Mouse (Mus musculus): ENCODE measurements around the gene Tmem38b. TPM values are rescaled to one million over a fixed set of nuclear protein-coding genes. Genes with fewer than 3 reads are reported as not detected.
A peak's percentile ranks its signal among the peaks of the same experiment; 100 is the strongest.

Tmem38b gene
- total RNA-seq, 2 experiments from 2014 or later, result 2.3 TPM

DNA sequence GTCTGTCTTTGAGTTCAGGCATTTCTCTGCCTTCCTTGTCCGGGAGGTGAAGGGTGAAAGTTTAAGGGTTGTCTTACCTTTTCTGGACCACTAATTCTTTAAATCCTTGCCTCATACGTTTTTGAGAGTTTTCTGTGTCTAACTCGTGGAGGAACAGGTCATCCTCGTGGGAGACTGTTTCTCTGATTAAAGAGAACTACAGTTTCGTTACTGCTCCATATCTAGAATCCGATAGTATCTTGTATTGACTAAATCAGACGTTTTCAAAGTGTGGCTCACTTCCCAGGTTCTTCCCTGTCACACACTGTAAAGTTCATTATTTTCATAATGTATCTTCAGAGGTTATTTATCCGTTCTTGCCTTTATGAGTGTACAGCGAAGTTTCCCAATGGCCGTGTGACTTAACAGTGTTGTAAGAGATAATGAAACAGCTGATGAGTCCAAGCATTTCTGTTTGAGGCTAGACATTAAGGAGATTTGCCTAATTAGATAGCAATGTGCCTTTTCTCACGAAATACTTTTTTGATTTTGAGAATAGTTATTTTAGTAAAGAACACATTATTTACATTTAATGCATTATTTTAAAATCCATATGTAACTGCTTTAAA lies 900 bp downstream of the Tmem38b start:
- ATAC-seq (replicated peaks; ENCODE audit: low FRiP score, low TSS enrichment, poor library complexity, severe bottlenecking), result peak; percentile 25; the same call in 1 of the 2 replicates

DNA sequence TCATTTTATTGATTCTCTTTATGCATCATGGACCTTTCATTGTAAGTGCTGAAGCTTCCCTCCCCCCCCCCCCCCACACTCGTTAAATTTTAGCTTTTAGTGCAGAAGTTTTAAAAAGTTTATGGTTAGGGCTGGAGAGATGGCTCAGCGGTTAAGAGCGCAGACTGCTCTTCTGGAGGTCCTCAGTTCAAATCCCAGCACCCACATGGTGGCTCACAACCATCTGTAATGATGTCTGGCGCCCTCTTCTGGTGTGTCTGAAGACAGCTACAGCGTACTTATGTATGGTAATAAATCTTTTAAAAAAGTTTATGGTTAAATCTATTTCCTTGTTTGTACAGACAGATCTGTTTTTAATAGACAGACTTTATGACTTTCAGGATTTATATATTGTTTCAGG lies 2.0 kb downstream of the Tmem38b start:
- no peak for ATAC-seq (replicated peaks; ENCODE audit: low FRiP score, low TSS enrichment, poor library complexity, severe bottlenecking)

DNA sequence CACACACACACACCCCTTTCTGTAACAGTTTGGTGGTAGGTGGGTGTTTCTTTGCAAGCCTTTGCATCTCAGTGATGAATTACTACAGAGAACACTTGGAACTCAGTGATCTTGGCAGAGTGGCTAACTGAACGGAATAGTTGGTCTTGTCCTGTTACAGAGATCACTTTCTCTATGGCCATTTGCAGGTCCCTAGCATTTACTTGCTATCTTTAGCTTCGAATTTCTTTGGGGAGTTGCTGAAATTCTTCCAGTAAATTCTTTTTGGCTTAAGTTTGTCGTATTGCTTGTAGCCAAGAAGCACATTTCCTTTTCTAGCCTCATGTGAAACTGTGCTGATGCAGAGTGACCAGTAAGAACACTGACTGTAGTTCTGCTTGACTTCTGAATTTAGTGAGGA lies 3.1 kb downstream of the Tmem38b start:
- no peak for ATAC-seq (replicated peaks; ENCODE audit: low FRiP score, low TSS enrichment, poor library complexity, severe bottlenecking)

DNA sequence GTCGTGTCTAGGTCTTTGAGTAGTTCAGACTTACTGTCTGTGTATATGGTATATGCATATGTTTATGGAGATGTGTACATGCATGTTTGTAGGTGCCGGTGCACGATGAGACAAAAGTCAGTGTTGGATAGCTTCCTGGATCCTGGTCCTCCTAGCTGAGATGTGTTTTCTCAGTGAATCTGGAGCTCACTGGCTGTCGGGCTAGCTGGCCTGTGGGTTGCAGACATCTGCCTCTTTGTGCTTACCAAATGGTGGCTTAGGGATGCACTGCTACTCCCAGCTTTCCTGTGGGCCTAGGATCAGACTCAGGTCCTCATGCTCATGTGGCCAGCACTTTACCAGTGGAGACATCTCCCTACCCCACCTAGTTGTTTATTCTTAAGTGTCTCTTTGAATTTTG lies 4.2 kb downstream of the Tmem38b start:
- ATAC-seq (replicated peaks; ENCODE audit: low FRiP score, low TSS enrichment, poor library complexity, severe bottlenecking), result no peak

DNA sequence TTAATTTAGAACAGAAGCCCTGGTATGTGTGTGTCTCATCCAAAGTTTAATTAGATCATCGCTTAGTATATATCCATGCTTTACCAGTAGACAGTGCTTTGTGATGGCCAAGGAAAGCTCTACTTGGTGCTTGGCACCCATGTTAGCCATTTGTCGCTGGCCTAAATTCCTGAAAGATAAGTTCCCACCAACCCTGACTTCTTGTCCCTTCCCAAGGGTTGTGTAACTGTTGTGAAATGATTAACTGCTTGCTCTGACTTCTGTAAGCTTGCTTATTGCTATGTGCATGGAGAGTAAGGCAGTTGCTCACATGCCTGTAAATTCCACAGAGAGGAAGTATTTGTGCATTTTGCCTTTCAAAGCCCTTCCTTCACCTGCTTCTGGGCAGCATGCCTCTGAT lies 4.7 kb downstream of the Tmem38b start:
- no peak for ATAC-seq (replicated peaks; ENCODE audit: low FRiP score, low TSS enrichment, poor library complexity, severe bottlenecking)

DNA sequence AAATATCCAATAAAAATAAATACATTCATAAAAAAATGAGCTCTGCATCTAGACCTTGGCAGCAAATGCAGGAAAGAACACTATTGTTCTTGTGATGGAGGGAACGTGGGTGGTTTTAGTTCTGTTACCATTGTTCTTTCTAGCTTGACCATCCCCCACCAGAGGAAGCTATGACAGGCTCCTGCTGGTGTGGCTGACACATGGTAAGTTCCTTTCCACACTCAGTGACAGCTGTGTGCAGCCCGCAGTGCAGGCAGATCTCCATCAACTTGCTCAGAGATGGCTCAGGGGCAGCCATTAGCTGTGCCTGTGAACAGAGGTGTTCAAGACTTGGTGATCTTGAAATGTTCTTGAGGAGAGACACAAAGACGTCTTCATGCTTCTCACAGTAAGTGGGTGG lies 6.5 kb downstream of the Tmem38b start:
- no peak for ATAC-seq (replicated peaks; ENCODE audit: low FRiP score, low TSS enrichment, poor library complexity, severe bottlenecking)

DNA sequence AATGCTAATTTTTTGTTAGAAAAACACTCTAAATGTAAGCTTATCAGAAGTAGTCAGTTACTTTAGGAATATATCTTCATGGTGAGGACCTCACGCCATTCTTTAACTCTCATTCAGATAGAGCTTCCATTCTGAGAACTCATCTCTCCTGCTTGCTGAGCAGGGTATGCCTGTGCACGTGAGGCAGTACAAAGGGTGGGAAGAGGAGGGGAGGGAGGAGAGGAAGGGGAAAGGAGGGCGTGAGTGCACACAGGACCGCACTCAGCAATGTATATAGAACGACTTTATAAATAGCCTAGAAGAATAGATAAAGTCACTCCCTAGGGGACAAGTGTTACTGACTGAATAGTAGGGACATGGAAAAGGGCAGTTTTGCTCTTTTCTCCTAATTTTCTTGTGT lies 11.1 kb downstream of the Tmem38b start:
- no peak for ATAC-seq (replicated peaks; ENCODE audit: low FRiP score, low TSS enrichment, poor library complexity, severe bottlenecking)

DNA sequence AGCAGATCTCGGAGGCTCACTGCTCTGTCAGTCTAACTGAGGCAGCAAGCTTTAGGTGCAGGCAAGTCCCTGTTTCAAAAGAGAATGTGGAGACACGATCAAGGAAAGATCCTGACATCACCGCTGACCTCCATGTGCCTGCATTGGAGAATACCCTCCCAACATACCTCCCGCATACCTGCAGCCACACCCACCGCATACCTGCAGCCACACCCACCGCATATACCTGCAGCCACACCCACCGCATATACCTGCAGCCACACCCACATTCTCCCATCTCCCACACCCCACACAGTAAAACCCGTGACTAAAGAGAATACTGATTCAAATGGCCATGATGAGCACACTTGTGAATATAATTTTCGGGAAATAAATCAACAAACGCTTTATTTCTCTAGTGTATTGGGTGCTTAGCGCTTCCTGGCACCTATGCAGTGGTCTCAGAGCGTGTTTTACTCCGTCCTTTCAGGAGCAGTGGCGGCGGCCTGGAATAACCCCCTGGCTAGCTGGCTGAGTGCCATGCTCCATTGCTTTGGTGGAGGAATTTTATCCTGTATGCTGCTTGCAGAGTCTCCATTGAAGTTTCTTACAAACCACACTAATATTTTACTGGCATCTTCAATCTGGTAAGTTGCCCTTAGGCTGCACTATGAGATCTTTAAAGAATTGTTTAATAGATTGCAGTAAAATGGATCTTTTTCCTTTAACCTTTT lies 14.5 kb downstream of the Tmem38b start:
- ATAC-seq (replicated peaks; ENCODE audit: low FRiP score, low TSS enrichment, poor library complexity, severe bottlenecking), result no peak

DNA sequence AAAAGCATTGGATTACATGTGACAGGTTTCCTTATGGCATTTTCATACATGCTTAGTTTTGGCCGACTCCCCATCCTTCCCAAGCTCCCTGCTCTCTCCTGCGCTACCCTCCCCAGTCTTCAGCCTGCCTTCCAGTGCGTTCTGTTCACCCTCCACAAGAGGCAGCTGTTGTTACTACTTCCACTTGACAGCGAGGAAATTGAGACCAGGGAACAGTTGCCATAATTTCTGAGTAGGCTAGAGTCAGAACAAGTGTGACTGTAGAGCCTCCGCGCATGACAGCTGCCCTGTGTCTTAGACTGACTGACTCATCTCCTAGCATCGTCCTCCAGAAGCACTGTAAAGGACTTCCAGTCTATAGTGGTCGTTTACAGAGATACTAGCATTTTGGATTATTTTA lies 17.7 kb downstream of the Tmem38b start:
- ATAC-seq (replicated peaks; ENCODE audit: low FRiP score, low TSS enrichment, poor library complexity, severe bottlenecking), result no peak

DNA sequence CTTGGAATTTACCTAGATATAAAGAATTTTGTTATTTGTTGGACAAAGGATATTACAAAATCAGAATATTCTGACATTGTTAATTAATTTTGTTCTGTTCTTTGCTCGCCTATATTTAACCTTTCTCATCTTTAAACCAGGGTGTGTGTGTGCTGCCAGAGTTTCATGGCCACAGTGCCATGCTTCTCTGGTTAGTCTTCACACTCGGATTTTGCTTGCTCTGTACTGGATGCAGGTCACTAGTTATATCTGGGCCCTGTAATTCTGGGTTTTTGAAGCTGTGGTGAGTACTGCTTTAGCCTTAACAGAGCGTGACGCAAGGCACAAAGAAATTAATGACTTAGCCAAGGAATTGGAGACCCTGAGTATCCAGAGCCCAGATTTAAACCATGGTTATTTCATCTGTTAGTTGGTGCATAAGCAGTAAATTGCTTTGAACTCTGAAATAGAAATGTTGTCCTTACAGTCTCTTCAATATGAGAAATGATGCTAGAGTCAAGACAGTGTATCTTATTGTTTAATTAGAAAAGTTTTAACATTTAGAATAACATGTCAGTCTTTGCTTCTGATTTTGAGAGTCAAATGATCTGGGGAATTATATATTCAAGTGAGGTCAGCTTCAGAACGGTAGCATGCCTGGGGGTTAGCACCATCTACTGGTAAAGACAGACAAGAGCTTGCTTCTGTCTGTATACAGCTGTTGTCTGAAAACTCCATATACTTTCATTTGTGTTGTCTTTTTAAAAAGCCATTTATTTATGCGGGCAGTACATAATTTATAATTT lies 19.2 kb downstream of the Tmem38b start:
- peak; percentile 71; the same call in 1 of the 2 replicates for ATAC-seq (replicated peaks; ENCODE audit: low FRiP score, low TSS enrichment, poor library complexity, severe bottlenecking)

DNA sequence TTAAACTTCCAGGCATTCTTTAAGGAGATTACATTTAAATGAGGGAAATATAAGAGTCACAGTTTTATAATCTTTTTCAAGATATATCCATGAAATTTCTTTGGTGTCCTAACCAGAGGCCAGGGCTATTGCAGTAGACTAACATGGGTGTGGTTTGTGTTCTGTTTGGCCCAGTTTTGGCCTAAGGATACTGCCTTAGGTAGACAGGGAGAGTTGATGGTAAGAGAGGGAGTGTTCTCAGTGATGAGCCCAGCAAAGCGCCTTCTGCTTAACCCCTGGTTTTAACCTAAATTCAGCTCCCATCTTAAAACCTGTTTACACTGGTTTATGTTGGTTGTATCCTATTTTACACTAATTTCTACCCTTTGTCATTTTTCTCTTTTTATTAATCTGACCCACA lies 19.8 kb downstream of the Tmem38b start:
- no peak for ATAC-seq (replicated peaks; ENCODE audit: low FRiP score, low TSS enrichment, poor library complexity, severe bottlenecking)

DNA sequence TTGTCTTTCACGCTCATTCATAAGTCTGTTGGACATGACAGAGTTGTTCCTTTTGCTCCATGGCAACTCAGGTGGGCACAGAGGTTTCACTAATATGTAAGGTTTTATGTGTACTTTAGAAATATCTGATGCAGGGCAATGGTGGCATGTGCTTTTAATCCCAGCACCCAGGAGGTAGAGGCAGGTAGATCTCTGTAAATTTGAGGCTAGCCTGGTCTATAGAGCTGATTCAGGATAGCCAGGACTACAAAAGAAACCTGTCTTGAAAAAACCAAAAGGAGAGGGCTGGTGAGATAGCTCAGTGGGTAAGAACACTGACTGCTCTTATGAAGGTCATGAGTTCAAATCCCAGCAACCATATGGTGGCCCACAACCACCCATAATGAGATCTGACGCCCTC lies 20.5 kb downstream of the Tmem38b start:
- no peak for ATAC-seq (replicated peaks; ENCODE audit: low FRiP score, low TSS enrichment, poor library complexity, severe bottlenecking)

DNA sequence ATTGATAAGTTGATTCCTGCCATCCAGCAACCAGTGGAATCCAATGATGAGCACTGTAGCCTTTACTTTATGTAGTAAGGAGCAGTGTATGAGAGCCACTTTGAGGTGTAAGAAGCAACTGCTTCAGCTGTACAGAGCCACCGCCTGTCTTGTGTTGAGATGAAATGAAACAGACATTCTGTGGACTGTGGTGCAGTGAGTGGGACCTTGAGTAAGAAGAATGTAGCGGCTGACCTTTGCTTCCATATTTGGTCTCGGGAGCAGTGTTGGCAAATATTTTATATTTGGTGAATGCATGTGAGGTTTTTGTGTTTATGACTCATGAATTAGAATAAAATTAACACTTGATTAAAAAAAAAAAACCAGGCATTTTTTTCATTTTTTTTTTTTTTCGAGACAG lies 21.7 kb downstream of the Tmem38b start:
- no peak for ATAC-seq (replicated peaks; ENCODE audit: low FRiP score, low TSS enrichment, poor library complexity, severe bottlenecking)

DNA sequence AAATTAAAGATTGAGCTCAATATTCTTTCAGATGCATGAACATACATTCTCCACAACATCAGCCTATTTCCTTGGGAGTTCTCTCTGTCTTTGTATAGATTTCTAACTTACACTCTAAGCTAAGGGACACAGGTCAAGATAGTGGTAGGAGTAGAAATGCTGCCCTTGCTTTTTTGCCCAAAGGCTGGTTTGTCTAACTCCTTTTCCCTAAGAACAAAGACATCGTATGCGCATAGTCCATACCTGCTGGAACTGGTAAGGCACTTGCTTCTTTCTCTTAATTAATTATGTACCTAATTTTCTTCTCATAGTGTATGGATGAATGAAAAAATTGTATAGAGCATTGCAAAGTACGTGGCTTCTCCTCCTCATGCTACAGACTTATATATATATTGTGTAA lies 22.5 kb downstream of the Tmem38b start:
- ATAC-seq (replicated peaks; ENCODE audit: low FRiP score, low TSS enrichment, poor library complexity, severe bottlenecking), result no peak

DNA sequence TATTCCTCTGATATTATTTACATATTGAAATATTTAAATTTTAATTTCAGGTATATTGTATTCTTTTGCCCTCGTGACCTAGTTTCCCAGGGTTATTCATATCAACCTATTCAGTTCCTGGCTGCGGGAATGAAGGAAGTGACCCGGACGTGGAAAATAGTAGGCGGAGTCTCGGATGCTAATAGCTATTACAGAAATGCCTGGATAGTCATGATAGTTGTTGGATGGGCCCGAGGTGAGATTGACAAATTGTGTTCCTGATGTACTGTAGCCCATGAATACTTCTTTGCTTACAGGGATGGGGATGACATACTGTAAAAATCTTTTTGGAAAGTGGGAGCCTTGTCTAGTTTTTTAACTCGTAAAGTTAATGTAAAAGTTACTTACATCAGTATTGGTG lies 23.0 kb downstream of the Tmem38b start:
- no peak for ATAC-seq (replicated peaks; ENCODE audit: low FRiP score, low TSS enrichment, poor library complexity, severe bottlenecking)

DNA sequence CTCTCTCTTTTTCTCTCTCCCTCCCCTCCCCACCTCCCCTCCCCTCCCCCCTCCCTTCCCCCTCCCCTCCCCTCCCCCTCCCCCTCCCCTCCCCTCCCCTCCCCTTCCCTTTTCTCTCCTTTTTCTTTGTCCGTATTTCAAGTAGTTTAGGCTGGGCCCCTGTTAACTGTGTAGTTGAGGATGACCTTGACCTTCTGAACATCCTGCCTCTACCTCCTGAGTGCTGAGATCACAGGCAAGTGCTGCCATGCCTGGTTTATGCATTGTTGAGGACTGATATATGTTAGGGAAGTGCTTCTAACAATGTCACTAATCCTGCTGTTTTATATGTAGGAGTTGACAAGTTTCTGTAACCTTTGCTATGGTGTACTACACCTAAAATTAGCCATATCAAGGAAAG lies 24.0 kb downstream of the Tmem38b start:
- ATAC-seq (replicated peaks; ENCODE audit: low FRiP score, low TSS enrichment, poor library complexity, severe bottlenecking), result no peak

DNA sequence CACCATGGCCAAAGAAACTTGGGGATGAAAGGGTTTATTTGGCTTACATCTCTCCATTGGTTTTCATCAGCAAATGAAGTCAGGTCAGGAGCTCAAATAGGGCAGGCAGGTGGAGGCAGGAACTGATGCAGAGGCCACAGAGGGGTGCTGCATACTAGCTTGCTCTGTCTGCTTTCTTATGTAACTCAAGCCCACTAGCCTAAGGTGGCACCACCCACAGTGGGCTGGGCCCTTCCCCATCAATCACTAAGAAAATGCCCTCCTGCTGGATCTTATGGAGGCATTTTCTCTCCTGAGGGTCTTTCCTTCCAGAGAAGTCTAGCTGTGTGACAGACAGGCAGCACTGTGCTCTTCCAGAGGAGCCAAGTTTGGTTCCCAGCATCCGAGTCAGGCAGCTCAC lies 27.5 kb downstream of the Tmem38b start:
- ATAC-seq (replicated peaks; ENCODE audit: low FRiP score, low TSS enrichment, poor library complexity, severe bottlenecking), result no peak

DNA sequence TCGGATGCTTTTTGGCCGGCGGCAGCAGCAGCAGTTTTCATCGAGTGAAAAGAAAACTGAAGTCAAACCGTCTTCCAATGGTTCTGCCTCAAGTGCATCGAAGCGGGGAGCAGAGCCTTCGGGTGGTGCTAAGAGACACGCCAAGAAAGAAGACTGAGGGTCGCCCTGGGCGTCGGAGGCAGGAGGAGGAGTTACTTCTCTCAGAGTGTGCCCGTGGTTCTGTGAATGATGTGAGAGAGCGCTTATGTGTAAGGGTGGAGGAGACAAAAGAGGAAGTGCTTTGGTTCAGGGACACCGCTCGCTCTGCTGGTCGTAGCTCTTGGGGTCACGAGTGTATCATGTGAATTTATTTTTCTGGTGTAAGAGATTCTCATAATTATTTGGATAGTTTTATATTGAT lies 34.1 kb downstream of the Tmem38b start:
- ATAC-seq (replicated peaks; ENCODE audit: low FRiP score, low TSS enrichment, poor library complexity, severe bottlenecking), result peak; percentile 65; the same call in 1 of the 2 replicates

DNA sequence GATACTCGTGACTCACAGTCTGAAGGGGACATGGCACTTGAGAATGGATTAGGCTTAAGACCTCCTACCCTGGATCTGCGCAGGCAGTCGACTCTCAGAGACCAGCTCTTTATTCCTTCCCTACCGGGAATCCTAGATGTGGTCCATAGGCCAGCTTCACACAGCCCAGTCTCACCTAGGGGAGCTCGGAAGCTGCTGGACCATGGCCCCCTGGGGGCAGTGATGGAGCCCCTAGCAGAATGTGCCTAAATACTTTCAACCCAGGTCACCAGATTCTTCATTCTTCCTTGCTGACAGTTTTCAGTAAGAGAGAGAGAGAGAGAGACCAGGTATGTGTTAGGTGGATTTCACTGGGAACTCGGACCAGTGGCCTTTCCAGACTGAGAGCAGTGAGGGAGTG lies 36.3 kb downstream of the Tmem38b start:
- no peak for ATAC-seq (replicated peaks; ENCODE audit: low FRiP score, low TSS enrichment, poor library complexity, severe bottlenecking)

DNA sequence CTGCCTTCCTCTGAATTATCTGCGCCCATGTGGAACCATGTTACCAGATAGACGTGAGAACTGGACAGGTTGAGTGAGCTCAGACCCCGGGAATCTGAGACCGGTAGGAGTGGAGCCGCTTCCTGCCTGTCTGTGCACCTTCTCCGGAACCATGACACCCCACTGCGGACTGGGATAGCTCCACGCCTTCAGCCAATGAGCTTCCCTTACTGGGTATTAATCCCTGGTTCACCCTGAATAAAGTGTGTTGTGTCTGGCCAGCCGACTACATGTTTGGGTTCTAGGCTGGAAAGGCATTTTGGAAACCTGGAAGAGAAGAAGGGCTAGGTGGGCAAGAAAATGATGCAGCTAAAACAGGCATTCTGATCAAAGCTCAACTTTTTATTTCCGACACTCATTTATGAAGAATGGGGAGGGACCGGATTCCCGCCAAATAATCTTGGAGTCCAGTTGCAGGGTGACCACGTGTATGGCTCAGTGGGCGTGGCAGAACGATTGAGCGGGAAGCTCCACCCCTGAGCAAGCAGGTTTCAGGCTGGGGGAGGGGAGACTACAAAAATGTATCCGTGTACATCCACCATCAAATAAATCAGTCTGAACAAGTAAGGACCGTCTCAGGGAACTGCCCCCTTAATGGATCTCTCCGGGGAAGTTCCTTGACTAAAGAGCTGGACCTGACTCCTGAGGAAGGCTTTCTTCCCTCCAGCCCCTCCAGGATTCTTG lies 38.4 kb downstream of the Tmem38b start:
- ATAC-seq (replicated peaks; ENCODE audit: low FRiP score, low TSS enrichment, poor library complexity, severe bottlenecking), result no peak

All from megakaryocyte-erythroid progenitor cell, adult 5-6 weeks (primary cell).